Mouse (Mus musculus) embryo, embryonic 11.5 days (tissue): ENCODE results near the gene Tbrg1.

Experiments
- DNase-seq: peaks from one replicate; pipeline ENCODE4 v3.0.0-alpha.2; 2012; ENCODE audit warnings: low read depth, low spot score

Tbrg1 gene

DNA sequence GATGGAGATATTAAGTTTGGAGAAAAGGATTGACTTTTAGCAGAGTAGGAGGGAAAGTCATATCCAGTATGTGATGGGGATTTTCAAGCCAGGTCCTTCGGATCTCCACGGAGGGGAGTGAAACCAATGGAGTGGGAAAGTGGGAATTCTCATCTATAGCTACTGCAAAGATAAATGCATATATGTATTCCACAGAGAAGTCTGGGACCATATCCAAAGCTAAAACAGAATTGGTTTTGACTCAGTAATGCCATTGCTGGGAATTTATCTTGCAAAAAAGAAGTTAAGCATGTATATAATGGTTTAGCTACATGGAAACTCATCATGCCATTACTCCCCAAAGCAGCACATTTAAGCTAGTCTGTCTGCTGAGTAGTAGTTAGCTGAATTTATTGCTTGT lies 24.8 kb downstream of the Tbrg1 start:
- no peak for DNase-seq

DNA sequence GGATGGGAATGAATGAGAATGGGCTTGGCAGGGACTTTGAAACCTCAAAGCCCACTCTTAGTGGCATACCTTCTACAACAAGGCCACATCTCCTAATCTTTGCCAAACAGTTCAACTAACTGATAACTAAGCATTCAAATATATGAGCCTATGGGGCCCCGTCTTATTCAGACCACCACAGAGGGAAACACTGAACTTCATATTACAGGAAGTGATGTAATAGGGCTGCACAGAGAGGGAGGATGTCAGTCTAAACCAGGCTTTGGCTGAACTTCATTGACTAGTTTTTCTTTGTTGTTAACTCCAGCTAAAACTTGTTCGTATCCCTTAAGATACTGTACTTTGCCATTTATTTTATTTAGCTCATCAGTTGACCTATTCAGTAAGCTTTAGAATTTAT lies 27.2 kb downstream of the Tbrg1 start:
- DNase-seq, result no peak

DNA sequence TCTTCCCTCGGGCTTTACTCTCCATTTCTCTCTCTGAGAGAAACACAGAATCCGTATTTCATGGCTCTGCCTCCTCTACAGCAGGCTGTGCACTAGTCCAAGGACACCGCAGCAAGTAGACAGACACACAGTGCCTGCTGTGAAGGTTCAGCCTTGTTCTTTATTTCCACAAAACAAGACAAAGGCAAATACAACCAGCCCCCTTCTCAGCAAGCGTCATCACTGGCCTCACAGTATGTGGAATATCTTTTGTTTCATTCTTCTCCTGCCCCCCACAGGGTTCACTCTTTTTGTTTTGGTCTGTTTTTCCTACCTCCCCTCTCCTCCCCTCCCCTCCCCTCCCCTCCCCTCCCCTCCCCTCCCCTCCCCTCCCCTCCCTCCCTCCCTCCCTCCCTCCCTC lies 28.5 kb downstream of the Tbrg1 start:
- no peak for DNase-seq

DNA sequence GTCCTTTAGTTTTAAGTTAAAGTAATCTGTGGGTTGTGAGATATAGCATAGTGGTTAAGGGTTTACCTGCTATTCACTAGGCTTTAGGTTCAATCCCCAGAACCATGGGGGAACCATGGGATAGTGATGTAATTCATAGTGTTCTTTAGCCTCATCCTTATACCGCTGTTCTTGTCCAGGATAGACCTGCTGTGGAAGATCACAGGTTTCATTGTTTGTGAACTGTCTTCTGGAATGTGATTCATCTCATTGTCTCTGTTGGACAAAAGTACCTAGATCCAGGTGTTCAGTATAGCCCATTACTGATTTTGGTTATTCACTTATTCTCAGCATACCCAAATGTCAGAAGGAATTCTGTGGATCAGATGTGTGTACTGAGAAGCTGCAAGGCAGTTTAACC lies 29.8 kb downstream of the Tbrg1 start:
- DNase-seq, result no peak

DNA sequence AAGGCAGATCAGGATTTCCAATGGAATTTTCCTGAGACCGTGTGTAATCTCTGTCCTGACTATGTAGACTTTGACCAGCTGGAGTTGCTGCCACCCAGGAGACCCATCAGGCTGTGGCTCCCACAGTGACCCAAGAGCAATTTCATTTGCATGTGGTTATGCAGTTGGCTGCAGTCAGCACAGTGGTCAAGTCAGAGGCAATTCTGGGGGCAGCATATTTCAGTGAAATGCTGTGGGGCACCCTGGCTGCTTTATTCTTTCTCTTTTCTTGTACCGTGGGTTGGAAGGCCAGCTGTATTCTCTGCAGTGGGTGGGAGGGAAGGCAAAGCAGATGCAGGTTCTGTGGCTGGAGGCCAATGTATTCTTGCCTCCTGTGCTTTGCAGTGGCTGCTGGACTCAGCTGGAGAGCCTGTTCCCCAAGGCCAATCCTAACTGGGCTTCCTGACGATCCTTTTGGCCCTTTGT lies 31.0 kb downstream of the Tbrg1 start:
- no peak for DNase-seq

DNA sequence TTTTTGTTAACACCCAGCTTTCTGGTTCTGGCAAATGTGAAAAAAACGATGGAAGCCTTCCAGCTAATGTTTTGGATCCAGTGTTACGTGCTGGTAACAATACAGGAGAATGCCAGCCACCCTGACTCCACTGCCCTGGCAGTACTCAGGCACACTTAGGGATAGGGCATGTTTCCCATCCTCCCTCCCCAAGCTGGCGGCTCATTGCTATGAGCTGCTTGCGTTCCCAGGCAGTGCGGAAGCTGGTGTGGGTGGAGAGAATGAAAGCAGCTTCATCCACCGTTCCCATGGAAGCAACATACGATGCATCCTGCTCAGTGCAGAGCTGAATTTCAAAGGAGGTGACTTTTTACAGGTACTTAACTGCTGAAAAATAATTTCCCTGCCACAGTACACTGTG lies 31.5 kb downstream of the Tbrg1 start:
- no peak for DNase-seq

DNA sequence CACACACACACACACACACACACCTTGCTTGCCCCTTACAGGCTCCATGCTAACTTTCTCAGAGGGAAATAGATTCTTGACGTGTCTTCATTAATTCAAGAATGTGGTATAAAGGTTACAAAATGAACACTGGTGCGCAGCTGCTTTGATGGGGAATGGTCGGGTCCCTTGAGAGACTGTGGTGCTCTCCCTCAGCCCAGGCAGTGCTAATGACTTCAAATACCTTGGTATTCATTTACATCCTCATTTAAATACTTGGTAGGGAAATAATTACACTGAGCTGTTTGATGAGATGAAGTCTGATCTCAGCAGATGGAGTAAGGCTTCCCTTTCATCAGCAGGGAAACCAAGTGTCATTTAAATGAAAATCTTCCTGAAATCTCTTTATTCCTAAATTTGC lies 32.0 kb downstream of the Tbrg1 start:
- no peak for DNase-seq

DNA sequence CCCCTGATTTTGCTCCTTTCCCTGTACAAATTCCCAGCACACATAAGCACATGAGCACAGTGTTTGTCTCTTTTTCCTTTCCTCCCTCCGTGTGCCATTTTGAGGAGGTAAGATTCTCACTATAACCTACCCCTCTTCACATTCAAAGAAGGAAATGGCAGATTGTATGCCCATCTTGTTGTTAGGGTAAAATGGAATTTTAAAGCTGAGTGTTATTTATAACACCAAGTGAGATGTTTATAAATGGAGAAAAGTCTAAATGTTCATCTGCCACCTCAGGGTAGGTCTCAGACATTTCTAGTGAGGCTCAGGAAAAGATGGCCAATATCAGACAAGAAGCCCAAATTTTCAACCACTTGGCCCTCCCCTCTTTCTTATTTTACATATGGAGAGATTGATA lies 32.6 kb downstream of the Tbrg1 start:
- DNase-seq, result no peak

DNA sequence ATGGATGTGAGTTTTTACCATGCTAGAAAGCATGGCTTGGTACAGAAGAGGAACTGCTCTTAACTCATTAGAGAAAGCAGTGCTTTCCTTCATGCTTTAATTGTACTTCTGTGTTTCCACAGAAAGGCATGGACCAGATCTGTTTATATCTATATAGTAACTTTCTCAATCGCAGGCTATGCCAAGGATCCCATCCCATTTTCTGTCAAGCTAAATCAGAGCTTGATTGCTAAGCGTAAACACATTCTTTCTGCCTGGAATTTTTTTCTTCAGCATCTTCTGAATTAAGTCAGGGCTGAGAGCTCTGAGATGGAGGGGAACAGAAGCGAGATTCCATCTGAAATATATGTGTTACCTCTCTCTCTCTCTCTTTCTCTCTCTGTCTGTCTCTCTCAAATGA lies 33.1 kb downstream of the Tbrg1 start:
- no peak for DNase-seq

DNA sequence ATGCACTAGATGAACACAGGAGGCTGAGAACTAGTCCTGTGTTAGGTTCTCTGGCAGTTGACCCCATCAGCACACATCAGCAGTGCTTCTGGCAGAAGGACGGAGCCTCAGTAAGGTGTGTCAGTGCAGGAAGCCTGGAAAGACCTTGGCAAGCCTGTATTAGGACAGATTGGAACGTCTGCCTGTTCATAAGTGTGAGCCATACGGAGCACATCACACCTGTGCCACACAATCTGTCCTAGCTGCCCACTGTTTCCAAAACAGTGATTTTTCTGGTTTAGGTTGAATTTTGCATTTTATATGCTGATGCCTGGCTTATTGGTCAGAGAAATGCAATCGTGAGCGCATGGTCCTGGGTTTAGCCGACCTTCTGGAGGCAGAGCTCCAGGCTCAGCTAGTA lies 35.8 kb downstream of the Tbrg1 start:
- DNase-seq, result no peak

DNA sequence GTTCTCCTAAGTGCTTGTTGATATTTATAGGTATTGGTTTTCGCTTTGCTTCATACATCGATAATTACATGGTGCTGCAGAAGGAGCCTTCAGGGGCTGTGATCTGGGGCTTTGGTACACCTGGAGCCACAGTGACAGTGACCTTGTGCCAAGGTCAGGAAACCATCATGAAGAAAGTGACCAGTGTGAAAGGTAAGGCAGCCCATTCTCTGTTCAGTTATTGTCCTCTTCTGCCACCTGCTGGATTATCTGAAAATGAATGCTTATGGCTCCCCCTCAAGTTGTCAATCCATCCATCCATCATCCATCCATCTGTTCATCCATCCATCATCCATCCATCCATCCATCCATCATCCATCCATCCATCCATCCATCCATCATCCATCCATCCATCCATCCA lies 40.3 kb downstream of the Tbrg1 start:
- peak; percentile 39 for DNase-seq

DNA sequence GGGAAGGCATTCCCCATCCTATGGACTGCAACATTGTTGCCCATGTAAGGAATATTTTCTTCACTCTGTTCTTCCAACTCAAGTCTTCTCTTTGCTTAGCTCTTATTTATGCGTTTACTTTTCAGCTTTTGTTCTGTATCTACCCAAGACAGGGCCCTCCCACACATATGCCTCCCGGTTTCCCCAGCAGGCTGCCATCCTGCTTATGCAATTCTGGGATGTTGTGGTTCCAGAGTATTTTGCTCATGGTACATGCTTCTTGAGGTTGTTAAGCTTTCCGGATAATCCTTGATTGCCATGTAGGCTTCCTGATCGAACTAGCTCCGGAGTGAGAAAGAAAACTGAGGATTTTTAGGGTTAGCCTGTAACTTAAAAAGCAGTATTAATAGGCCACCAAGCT lies 41.9 kb downstream of the Tbrg1 start:
- no peak for DNase-seq

DNA sequence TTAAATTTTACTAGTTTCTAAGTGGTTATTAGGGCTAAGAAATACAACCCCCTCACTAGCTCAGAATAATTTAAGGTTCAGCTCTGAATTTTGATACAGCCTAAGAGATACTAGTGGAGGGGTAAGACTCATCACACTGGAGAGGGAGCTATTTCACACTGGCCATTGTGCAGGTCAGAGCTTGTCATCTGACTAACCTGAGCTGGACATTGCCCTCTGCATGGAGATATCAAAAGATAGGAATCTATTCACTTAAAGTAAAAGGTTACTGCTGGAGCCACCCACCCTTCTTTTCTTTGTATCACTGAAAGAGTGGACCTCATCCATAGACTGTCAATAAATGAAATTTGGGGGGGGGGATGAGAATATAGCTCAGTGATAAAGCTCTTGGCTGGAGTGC lies 42.8 kb downstream of the Tbrg1 start:
- DNase-seq, result no peak

DNA sequence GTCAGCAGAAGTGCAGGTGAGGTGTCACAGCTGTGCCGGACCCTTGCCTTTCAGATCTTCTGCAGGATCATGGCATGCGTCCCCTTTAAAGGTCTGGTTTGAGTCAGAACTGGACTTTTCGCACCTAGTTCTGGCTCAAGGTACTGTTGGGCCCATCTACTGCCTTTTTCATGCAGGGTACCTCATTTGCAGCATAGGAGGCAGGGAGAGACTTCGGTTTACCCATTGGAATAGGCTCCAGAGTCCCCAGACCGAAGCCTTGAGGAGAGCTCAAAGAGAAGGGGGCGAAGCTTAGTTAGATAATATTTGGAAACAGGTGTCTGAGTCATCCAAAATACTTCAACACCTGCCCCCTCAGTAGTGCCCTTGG lies 43.2 kb downstream of the Tbrg1 start:
- no peak for DNase-seq

DNA sequence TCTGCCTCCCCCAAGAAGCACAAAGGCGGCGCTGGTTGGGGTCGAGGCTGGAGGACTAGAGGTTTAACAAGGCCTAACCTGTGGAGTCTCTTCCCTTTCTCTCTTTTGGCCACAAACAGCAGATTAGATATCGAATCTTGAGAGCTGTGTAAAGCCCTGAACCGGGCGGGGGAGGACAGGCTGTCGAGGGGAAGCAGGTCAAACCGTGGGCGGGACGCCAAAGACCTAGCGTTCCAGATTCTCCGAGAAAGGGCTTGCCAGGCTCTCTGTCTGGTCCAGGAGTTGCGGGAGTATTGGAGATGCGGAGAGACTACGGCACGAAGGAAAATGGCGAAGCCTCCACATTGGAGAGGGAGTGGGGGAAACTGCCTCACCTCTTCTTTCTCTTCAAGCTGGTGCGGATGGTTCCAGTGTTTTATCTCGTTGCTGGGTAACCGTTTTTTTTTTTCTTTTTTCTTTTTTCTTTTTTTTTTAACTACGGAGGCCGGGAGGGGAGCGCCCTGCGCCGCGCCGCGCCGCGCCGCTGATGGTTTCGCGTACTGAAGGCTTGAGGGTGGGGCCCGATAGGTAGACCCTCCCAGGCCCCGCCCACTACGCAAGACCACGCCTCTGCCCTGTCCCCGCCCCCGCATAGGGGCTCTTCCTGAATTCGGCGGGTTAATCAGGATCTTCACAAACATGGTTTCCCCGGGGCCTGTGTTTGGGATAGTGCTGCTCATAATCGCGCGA lies 43.8 kb downstream of the Tbrg1 start, which contains the start of gene Spa17:
Gene Spa17, minus strand, starts transcription at position 541 of the 729 bp plus-strand sequence.
- DNase-seq, result peak; percentile 83

DNA sequence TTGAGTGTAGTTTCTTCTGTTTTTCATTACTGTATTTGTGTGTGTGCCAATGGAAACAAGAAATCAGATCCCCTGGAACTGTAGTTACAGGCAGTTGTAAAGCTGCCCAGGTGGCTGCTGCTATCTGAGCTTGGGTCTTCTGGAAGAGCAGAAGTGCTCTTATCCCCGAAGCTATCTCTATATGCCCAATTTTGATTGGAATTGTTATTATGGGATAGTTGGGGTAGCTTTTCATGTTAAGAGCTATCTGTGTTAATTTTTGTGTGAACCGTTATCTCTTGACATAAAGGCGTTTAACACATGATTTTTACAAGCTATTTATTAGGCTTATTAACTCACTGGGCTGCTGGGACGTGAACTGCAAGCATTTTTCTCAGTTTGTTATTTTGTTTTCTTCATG lies 47.6 kb downstream of the Tbrg1 start:
- no peak for DNase-seq

DNA sequence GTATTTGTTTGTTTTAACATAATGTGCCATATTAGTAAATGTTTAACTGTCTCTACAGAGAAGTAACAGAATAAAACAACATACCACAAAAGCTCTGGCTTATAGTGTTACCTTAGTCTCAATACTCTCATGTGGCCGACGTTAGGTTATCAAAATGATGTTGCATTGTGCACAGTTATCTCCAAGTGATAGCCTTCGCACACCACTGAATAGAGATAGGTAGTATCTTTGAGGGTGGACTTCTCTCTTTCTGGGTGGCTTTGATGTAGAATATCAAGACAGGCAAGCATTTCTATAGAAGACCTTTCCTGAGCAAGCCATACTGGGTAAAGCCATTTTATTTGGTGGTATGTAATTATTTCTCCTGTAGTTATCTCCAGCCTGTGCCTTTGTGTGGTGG lies 52.0 kb downstream of the Tbrg1 start:
- no peak for DNase-seq

DNA sequence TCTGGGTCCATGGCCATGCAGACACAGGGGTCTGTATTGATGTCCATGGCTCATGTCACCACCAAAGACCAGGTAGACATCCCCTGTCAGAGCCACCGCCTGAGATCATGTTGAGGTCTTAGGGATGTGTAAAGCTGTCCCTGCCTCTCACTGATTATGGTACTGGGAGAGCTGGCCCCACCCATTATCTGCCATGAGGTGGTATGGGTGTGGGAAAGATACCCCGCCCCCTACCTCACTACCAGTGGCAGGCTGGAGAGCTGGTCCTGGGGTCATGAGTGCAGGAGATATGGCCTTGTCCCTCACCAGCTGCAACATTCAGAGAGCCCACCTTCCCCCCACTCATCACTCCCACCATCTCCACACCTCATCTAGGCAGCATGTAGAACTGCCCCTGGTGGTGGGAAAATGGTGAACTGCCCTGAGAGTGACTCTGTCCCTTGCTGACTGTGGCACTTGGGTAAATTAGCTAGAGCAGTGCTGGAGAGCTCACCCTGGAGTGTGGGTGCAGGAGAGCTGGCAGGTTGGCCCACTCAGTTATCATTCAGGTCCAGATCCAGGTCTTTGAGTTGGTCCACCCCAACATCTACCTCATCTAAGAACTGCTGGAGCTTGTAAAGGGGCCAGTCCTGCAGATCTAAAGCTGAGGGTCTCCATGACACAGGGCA lies 56.4 kb downstream of the Tbrg1 start:
- no peak for DNase-seq
